Mouse (Mus musculus): ENCODE data around the gene Def6.

DNA sequence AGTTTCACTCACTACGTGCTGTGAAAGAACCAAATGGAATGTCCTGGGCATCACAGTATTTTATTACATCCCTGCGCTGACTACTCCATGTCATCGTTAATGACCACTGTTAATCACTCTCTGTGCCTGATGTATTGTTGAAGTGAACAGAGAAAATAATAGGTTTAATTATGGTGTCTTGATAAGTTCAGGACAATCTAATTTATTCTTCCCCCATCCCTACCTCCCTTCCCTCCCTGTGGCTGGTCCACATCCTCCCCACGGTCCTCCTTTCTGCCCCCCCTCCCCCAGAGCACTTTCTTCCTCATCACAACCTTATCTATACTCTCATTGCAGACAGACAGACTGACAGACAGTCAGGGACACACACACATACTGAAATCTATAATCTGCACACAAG, 47.2 kb downstream of the Def6 start:
- TF ChIP-seq CTCF (IDR thresholded peaks at IDR 0.05; ENCODE audit: control insufficient read depth, insufficient read depth, insufficient replicate concordance, low read depth, low read length) (no peak), POLR2A (IDR thresholded peaks at IDR 0.05; ENCODE audit: control insufficient read depth, low read depth, low read length) (no peak)

Measured in testis, adult 2 months (tissue).